Mouse (Mus musculus) small intestine, adult 2 months (tissue): ENCODE results near the gene Parp9. TPM values are rescaled to one million over a fixed set of nuclear protein-coding genes. Genes with fewer than 3 reads are reported as not detected.

Experiments used
- H3K27ac ChIP-seq: fragments of 200-500 bp; 2 replicates; pipeline ENCODE4 v1.5.1; 2012; ENCODE audit warnings: low read depth, low read length, control low read depth, inconsistent platforms; ENCODE audit not compliant: insufficient read depth
- H3K27me3 ChIP-seq: fragments of 200-500 bp; 2 replicates; pipeline ENCODE4 v1.6.1; 2012; ENCODE audit warnings: mild to moderate bottlenecking, moderate library complexity, low read length, inconsistent platforms; ENCODE audit not compliant: control insufficient read depth, insufficient read depth
- H3K36me3 ChIP-seq: fragments of 200-500 bp; 2 replicates; pipeline ENCODE4 v1.6.1; 2012; ENCODE audit warnings: mild to moderate bottlenecking, low read length, control low read depth, inconsistent platforms; ENCODE audit not compliant: control insufficient read depth, insufficient read depth
- H3K4me1 ChIP-seq: fragments of 200-500 bp; 2 replicates; pipeline ENCODE4 v1.6.1; 2012; ENCODE audit warnings: low read length, inconsistent platforms, mixed read lengths; ENCODE audit not compliant: control insufficient read depth, insufficient read depth, insufficient read length
- H3K4me3 ChIP-seq: fragments of 200-500 bp; 2 replicates; pipeline ENCODE4 v1.5.1; 2012; ENCODE audit warnings: low read depth, mild to moderate bottlenecking, control low read depth, inconsistent platforms, low read length, moderate library complexity
- CTCF ChIP-seq: fragments of 200-500 bp; IDR thresholded peaks from 2 replicates; pipeline ENCODE4 v1.5.1; 2012; ENCODE audit warnings: low read depth, mild to moderate bottlenecking, control low read depth, inconsistent platforms, low read length, moderate library complexity, mixed read lengths; ENCODE audit not compliant: insufficient replicate concordance, insufficient read length; ENCODE audit errors: extremely low read depth
- POLR2A ChIP-seq: fragments of 200-500 bp; IDR thresholded peaks from 2 replicates; pipeline ENCODE4 v1.6.1; 2012; ENCODE audit warnings: low read depth, mild to moderate bottlenecking, control low read depth, inconsistent platforms, low read length, moderate library complexity
- WGBS: fragments of 180-500 bp; shearing (Covaris S2); methylation state at CpG from one replicate; pipeline ENCODE4 v1.1.7; 2018; 5-methylcytosine and 5-hydroxymethylcytosine counted together
- polyA plus RNA-seq: library from polyadenylated mRNA; depleted of rRNA; stranded (reverse); fragments of >200 nt; gene quantifications from 2 replicates; pipeline ENCODE4 v1.2.3, GENCODE M21; 2012

Gene Parp9
- polyA plus RNA-seq, 1 experiment, result 7.6 TPM

DNA sequence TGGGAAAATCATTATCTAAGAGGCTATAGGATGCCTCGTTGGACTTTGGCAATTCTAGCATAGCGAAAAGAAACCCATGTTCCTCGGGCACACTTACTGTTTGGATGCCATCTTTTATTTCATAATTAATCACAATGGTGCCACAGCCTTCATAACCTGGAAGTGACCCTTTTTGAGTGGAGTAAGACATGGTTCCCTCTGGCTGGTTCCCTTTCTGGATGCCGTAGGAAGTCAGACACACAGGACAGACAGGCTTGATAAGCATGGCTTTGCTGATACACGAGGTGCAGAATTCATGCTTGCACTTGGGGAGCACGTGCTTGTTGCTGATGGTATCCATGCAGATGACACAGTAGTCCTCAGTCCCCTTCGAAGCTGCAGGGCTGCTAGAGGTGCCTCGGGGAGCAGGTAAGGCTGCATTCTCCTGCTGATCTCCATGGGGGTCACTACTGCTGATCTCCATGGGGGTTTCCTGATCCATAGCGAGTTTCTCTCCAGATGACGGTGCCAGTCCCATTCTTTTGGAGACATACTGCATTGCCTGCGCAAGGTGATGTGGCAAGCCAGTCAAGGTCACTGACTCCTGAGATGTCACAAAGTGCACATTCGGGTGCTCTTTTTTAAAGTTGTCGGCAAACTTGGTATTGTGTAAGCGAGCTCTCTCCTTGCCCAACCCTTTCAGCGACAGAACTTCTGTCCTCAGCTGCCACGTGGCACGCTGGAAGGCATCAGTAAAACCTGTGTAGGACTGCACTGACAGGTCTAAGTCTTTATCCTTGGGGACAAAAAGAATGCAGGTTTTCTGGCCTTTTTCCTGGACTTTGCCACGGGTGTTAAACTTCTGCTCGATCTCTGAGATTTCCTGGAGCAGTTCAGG lies 5.9 kb upstream of the Parp9 start:
- TF ChIP-seq CTCF (no peak), POLR2A (no peak)
- H3K4me1 ChIP-seq, result peaks cover 6% of the 10 kb centered on the region; the same call in 1 of the 2 replicates
- no peaks in the 10 kb centered on the region for H3K27me3 ChIP-seq
- no peak overlapping the region for H3K4me3 ChIP-seq
- 85% methylated on average over 19 of the region's 19 CpGs for WGBS
- peaks cover 69% of the 10 kb centered on the region for H3K36me3 ChIP-seq
- no peak overlapping the region for H3K27ac ChIP-seq

DNA sequence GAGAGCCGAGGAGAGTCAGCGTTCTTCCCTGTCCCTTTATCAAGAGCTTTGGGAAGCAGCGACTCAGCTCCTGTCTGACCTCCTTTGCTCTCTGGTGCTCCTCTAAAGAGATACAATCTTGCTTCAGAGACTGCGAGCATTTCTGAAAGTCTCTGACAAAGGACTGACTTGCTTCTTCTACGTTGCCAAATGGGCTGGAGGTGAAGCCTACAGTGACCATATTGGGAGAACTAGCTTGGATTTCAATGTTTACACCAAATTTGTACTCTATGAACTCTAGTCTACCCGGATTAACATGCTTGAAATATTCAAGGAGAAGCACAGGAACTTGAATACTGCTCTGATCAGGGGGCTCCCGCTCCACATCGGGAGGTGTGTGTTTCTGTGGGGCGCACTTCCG lies 5.1 kb upstream of the Parp9 start:
- WGBS, result 82% methylated on average over 10 of the region's 10 CpGs

DNA sequence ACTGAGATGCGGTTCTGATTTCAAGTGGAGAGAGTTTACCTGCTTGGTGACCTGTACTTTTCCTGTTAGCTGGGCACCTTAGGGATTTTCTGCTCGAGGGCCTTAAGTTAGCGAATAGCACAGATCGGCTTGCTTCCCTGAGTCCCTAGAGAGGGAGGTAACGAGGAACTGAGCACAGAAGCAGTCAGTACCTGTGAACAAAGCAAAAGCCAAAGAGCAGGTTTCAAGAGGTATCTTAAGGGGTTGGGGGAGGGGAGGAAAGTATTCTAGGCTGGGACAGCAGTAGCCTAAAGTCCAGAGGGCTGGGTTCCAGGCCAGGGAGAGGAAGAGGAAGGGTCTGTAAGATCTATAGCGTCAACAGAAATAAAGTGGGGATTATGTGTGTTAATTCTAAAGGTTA lies 991 bp downstream of the Parp9 start:
- H3K27me3 ChIP-seq, result no peaks in the 10 kb centered on the region
- peaks cover 42% of the 10 kb centered on the region for H3K36me3 ChIP-seq
- H3K4me1 ChIP-seq, result peaks cover 7% of the 10 kb centered on the region
- under 1% methylated on average over 6 of the region's 6 CpGs for WGBS
- peak overlapping the region; percentile 94 for H3K4me3 ChIP-seq
- H3K27ac ChIP-seq, result peak overlapping the region; percentile 97
- TF ChIP-seq CTCF (no peak), POLR2A (no peak)

More for the DNA sequence above, 5.1 kb upstream of the Parp9 start:
- no peak for TF ChIP-seq POLR2A
- no peak for TF ChIP-seq CTCF
- Histone ChIP-seq H3K4me3 (no peak overlapping the region), H3K27me3 (no peaks in the 10 kb centered on the region), H3K36me3 (peaks cover 63% of the 10 kb centered on the region), H3K4me1 (peaks cover 6% of the 10 kb centered on the region; the same call in 1 of the 2 replicates), H3K27ac (no peak overlapping the region)

DNA sequence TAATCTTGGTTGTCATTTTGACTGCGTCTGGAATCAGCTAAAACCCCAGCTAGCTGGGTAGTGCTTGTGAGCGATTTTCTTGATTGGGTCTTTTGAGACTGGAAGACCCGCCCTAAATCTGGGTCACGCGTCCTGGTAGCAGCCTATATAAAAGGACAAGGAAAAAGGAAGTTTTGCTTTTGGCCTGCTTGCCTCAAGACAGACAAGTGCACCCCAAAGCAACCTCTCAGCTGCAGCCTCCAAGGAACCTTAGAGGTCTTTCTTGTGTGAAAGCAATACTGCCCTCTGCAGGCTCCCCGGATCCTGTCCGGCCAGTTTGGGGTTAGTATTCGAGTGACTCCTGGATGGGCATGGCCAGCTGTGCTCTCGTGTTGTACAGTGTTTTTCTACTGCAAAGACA lies 1.4 kb downstream of the Parp9 start:
- no peaks in the 10 kb centered on the region for H3K27me3 ChIP-seq
- no peak for TF ChIP-seq POLR2A
- peak; percentile 89 for TF ChIP-seq CTCF
- H3K4me1 ChIP-seq, result peaks cover 7% of the 10 kb centered on the region
- H3K4me3 ChIP-seq, result peak overlapping the region; percentile 94
- peak overlapping the region; percentile 97 for H3K27ac ChIP-seq
- H3K36me3 ChIP-seq, result peaks cover 40% of the 10 kb centered on the region
- WGBS, result 1% methylated on average over 9 of the region's 9 CpGs

DNA sequence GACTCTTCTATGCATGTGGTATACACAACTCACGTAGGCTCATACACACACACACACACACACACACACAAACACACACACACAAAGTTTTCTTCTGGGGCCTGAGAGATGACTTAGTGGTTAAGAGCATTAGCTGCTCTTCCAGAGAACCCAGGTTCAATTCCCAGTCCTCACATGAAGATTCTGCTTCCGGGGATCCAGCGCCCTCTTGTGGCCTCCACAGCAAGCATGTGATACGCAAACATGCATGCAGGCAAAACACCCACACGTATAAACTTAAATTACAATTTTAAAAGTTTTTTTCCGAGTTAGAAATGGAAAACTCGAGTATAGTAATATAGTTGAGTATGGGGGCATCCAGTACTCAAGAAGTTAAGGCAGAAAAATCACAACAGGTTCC lies 3.1 kb downstream of the Parp9 start:
- no peak overlapping the region for H3K4me3 ChIP-seq
- WGBS, result 87% methylated on average over 7 of the region's 7 CpGs
- H3K36me3 ChIP-seq, result peaks cover 35% of the 10 kb centered on the region
- peaks cover 4% of the 10 kb centered on the region; the same call in 1 of the 2 replicates for H3K4me1 ChIP-seq
- H3K27me3 ChIP-seq, result no peaks in the 10 kb centered on the region
- TF ChIP-seq CTCF (peak; percentile 54; the same call in 1 of the 2 replicates), POLR2A (no peak)
- no peak overlapping the region for H3K27ac ChIP-seq

DNA sequence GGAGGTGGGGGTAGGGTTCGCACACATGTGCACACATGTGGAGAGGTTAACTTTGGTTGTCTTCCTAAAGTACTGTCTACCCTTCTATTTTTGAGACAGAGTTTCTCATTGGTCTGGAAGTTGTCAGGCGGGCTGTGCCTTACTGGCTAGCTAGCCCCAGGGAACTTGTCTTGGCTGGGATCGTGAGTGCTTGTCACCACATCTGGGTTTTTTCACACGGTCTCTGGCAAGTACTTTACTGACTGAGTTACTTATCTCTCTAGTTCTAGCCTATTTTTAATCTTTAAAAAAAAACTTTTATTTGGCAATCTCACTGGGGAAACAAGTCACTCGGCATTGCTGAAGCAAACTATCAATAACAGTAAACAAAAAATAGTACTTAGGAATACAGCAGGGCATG lies 11.0 kb downstream of the Parp9 start:
- Histone ChIP-seq H3K27ac (no peak overlapping the region), H3K4me3 (no peak overlapping the region), H3K36me3 (peaks cover 57% of the 10 kb centered on the region), H3K4me1 (peaks cover 2% of the 10 kb centered on the region; the same call in 1 of the 2 replicates), H3K27me3 (no peaks in the 10 kb centered on the region)
- 81% methylated on average over 5 of the region's 5 CpGs for WGBS
- no peak for TF ChIP-seq CTCF
- TF ChIP-seq POLR2A, result no peak

DNA sequence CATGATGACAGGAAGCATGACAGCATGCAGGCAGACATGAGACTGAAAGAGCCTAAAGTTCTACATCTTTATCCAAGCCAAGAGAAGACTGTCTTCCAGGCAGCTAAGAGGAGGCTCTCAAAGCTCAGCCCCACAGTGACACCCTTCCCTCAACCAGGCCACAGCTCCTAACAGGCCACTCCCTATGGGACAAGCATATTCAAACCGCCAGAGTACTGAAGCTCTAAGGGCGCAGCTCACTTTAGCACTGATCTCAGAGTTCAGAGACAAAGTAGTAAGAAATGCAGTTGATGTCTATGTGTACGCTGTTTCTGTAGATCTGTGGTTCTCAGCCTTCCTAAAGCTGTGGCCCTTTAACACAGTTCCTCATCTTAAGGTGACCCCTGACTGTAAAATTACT lies 12.9 kb downstream of the Parp9 start:
- H3K4me3 ChIP-seq, result no peak overlapping the region
- H3K27ac ChIP-seq, result no peak overlapping the region
- H3K27me3 ChIP-seq, result no peaks in the 10 kb centered on the region
- peaks cover 60% of the 10 kb centered on the region for H3K36me3 ChIP-seq
- H3K4me1 ChIP-seq, result peaks cover 3% of the 10 kb centered on the region; the same call in 1 of the 2 replicates
- TF ChIP-seq CTCF (no peak), POLR2A (no peak)
- WGBS, result 94% methylated on average over 3 of the region's 3 CpGs
